Mouse (Mus musculus) MEL (cell line): ENCODE data around the gene Btbd18. TPM values are rescaled to one million over a fixed set of nuclear protein-coding genes. Genes with fewer than 3 reads are reported as not detected.

Experiments used
- DNase-seq: peaks from one replicate; pipeline ENCODE4 v3.0.0; 2011; ENCODE audit warnings: low read depth, low spot score
- H3K27ac ChIP-seq: 2 replicates; pipeline ENCODE4 v1.5.1; 2012; ENCODE audit warnings: low read depth, mild to moderate bottlenecking, control low read depth, low read length, moderate library complexity; ENCODE audit not compliant: control insufficient read depth
- H3K27me3 ChIP-seq, 2 experiments: fragments of 150-350 bp in 1 of 2; sonication (generic) in 1 of 2; 2 replicates each; pipeline ENCODE4 v1.6.1; 2012; ENCODE audit warnings: low read length in 2 of 2, mild to moderate bottlenecking in 2 of 2, improper control_type of control experiment in 1 of 2, moderate library complexity in 1 of 2; ENCODE audit not compliant: insufficient read depth in 2 of 2, control insufficient read depth in 1 of 2
- H3K36me3 ChIP-seq, 2 experiments: 2 replicates each; pipeline ENCODE4 v1.6.1; 2012 to 2014; ENCODE audit warnings: low read length in 2 of 2, improper control_type of control experiment in 1 of 2, inconsistent platforms in 1 of 2, mild to moderate bottlenecking in 1 of 2; ENCODE audit not compliant: insufficient read depth in 2 of 2, control insufficient read depth in 1 of 2
- H3K4me1 ChIP-seq, 2 experiments: fragments of 150-350 bp in 1 of 2; sonication (generic) in 1 of 2; 2 replicates each; pipeline ENCODE4 v1.6.1; 2012; ENCODE audit warnings: low read length in 2 of 2, improper control_type of control experiment in 1 of 2, mild to moderate bottlenecking in 1 of 2; ENCODE audit not compliant: insufficient read depth in 2 of 2, control insufficient read depth in 1 of 2
- H3K4me3 ChIP-seq, 2 experiments: fragments of 150-350 bp in 1 of 2; sonication (generic) in 1 of 2; 2 replicates each; pipeline ENCODE4 v1.5.1; 2012; ENCODE audit warnings: low read depth in 2 of 2, low read length in 2 of 2, mild to moderate bottlenecking in 2 of 2, moderate library complexity in 2 of 2, control low read depth in 1 of 2, improper control_type of control experiment in 1 of 2; ENCODE audit not compliant: control insufficient read depth in 1 of 2, insufficient read depth in 1 of 2
- H3K79me2 ChIP-seq: 2 replicates; pipeline ENCODE4 v1.6.1; 2012; ENCODE audit warnings: mild to moderate bottlenecking, low read length, moderate library complexity; ENCODE audit not compliant: control insufficient read depth, poor library complexity, insufficient read depth
- H3K9ac ChIP-seq: 2 replicates; pipeline ENCODE4 v1.6.1; 2012; ENCODE audit warnings: low read depth, mild to moderate bottlenecking, control low read depth, low read length, moderate library complexity; ENCODE audit not compliant: control insufficient read depth, poor library complexity, severe bottlenecking
- H3K9me3 ChIP-seq: fragments of 150-350 bp; sonication (generic); replicated peaks from 2 replicates; pipeline ENCODE4 v1.6.1; 2012; ENCODE audit warnings: mild to moderate bottlenecking, low read length, improper control_type of control experiment, moderate library complexity; ENCODE audit not compliant: insufficient read depth
- BHLHE40 ChIP-seq: IDR thresholded peaks from 2 replicates; pipeline ENCODE4 v1.6.1; 2012; ENCODE audit warnings: low read depth, mild to moderate bottlenecking, inconsistent platforms, low read length, improper control_type of control experiment, borderline replicate concordance
- CHD1 ChIP-seq: IDR thresholded peaks from 2 replicates; pipeline ENCODE4 v1.6.1; 2012; ENCODE audit warnings: low read depth, mild to moderate bottlenecking, inconsistent platforms, low read length, improper control_type of control experiment
- CHD2 ChIP-seq: IDR thresholded peaks from 2 replicates; pipeline ENCODE4 v1.6.1; 2011; ENCODE audit warnings: low read length, improper control_type of control experiment
- CTCF ChIP-seq, 3 experiments: IDR thresholded peaks in 2 of 3; conservative IDR thresholded peaks in 1 of 3; 2 replicates each; pipeline ENCODE4 v1.5.1; 2011 to 2012; ENCODE audit warnings: low read length in 3 of 3, low read depth in 2 of 3, mild to moderate bottlenecking in 2 of 3, improper control_type of control experiment in 1 of 3, inconsistent platforms in 1 of 3, mixed read lengths in 1 of 3, moderate library complexity in 1 of 3; ENCODE audit not compliant: control insufficient read depth in 1 of 3, insufficient read depth in 1 of 3, poor library complexity in 1 of 3, severe bottlenecking in 1 of 3
- E2F4 ChIP-seq: IDR thresholded peaks from 2 replicates; pipeline ENCODE4 v1.6.1; 2011; ENCODE audit warnings: low read depth, low read length, improper control_type of control experiment, borderline replicate concordance
- ELF1 ChIP-seq: IDR thresholded peaks from 2 replicates; pipeline ENCODE4 v1.6.1; 2014; ENCODE audit warnings: low read depth, mild to moderate bottlenecking, inconsistent platforms, low read length, improper control_type of control experiment, moderate library complexity
- EP300 ChIP-seq, 2 experiments: IDR thresholded peaks; 2 replicates each; pipeline ENCODE4 v1.6.1; 2011; ENCODE audit warnings: improper control_type of control experiment in 2 of 2, low read length in 2 of 2, low read depth in 1 of 2, mild to moderate bottlenecking in 1 of 2
- ETS1 ChIP-seq: IDR thresholded peaks from 2 replicates; pipeline ENCODE4 v1.6.1; 2012; ENCODE audit warnings: low read depth, mild to moderate bottlenecking, inconsistent platforms, low read length, improper control_type of control experiment, moderate library complexity
- GABPA ChIP-seq: IDR thresholded peaks from 2 replicates; pipeline ENCODE4 v1.6.1; 2012; ENCODE audit warnings: low read depth, mild to moderate bottlenecking, inconsistent platforms, low read length, improper control_type of control experiment, moderate library complexity
- GATA1 ChIP-seq: IDR thresholded peaks from 2 replicates; pipeline ENCODE4 v1.6.1; 2011; ENCODE audit warnings: low read depth, low read length, improper control_type of control experiment
- HCFC1 ChIP-seq: IDR thresholded peaks from 2 replicates; pipeline ENCODE4 v1.6.1; 2012; ENCODE audit warnings: low read depth, mild to moderate bottlenecking, inconsistent platforms, low read length, improper control_type of control experiment, moderate library complexity
- KAT2A ChIP-seq: conservative IDR thresholded peaks from 2 replicates; pipeline ENCODE4 v1.6.1; 2012; ENCODE audit warnings: low read depth, low read length, improper control_type of control experiment, inconsistent platforms
- MAFK ChIP-seq: IDR thresholded peaks from 2 replicates; pipeline ENCODE4 v1.6.1; 2011; ENCODE audit warnings: low read depth, mild to moderate bottlenecking, low read length, improper control_type of control experiment, borderline replicate concordance
- MAX ChIP-seq: IDR thresholded peaks from 2 replicates; pipeline ENCODE4 v1.6.1; 2011; ENCODE audit warnings: low read length, improper control_type of control experiment
- MAZ ChIP-seq: IDR thresholded peaks from 2 replicates; pipeline ENCODE4 v1.6.1; 2012; ENCODE audit warnings: low read depth, mild to moderate bottlenecking, inconsistent platforms, low read length, improper control_type of control experiment
- MEF2A ChIP-seq: IDR thresholded peaks from 2 replicates; pipeline ENCODE4 v1.6.1; 2014; ENCODE audit warnings: low read depth, mild to moderate bottlenecking, inconsistent platforms, low read length, improper control_type of control experiment; ENCODE audit not compliant: poor library complexity, insufficient replicate concordance, severe bottlenecking; ENCODE audit errors: extremely low read depth
- MXI1 ChIP-seq: IDR thresholded peaks from 2 replicates; pipeline ENCODE4 v1.6.1; 2011; ENCODE audit warnings: mild to moderate bottlenecking, low read depth, low read length, improper control_type of control experiment
- MYB ChIP-seq: IDR thresholded peaks from 2 replicates; pipeline ENCODE4 v1.6.1; 2011; ENCODE audit warnings: mild to moderate bottlenecking, low read depth, low read length, improper control_type of control experiment
- MYC ChIP-seq: IDR thresholded peaks from 2 replicates; pipeline ENCODE4 v1.6.1; 2011; ENCODE audit warnings: low read depth, mild to moderate bottlenecking, low read length, improper control_type of control experiment, moderate library complexity
- NELFE ChIP-seq: IDR thresholded peaks from 2 replicates; pipeline ENCODE4 v1.6.1; 2011; ENCODE audit warnings: low read depth, low read length, improper control_type of control experiment
- NRF1 ChIP-seq: IDR thresholded peaks from 2 replicates; pipeline ENCODE4 v1.6.1; 2014; ENCODE audit warnings: low read depth, mild to moderate bottlenecking, inconsistent platforms, low read length, improper control_type of control experiment, moderate library complexity; ENCODE audit not compliant: poor library complexity, insufficient read depth, severe bottlenecking
- POLR2A ChIP-seq, 2 experiments: IDR thresholded peaks; 2 replicates each; pipeline ENCODE4 v1.6.1; 2011 to 2012; ENCODE audit warnings: low read length in 2 of 2, mild to moderate bottlenecking in 2 of 2, control low read depth in 1 of 2, improper control_type of control experiment in 1 of 2, low read depth in 1 of 2, moderate library complexity in 1 of 2; ENCODE audit not compliant: control insufficient read depth in 1 of 2, insufficient read depth in 1 of 2, poor library complexity in 1 of 2
- POLR2AphosphoS2 ChIP-seq: IDR thresholded peaks from 2 replicates; pipeline ENCODE4 v1.6.1; 2011; ENCODE audit warnings: low read length, improper control_type of control experiment
- POLR2AphosphoS5 ChIP-seq: IDR thresholded peaks from 2 replicates; pipeline ENCODE4 v1.6.1; 2012; ENCODE audit warnings: low read depth, borderline replicate concordance, mild to moderate bottlenecking, inconsistent platforms, low read length, moderate library complexity, mixed read lengths
- RAD21 ChIP-seq: IDR thresholded peaks from 2 replicates; pipeline ENCODE4 v1.6.1; 2011; ENCODE audit warnings: mild to moderate bottlenecking, low read depth, low read length, improper control_type of control experiment
- RCOR1 ChIP-seq: IDR thresholded peaks from 2 replicates; pipeline ENCODE4 v1.6.1; 2012; ENCODE audit warnings: low read depth, mild to moderate bottlenecking, inconsistent platforms, low read length, improper control_type of control experiment
- SIN3A ChIP-seq: IDR thresholded peaks from 2 replicates; pipeline ENCODE4 v1.6.1; 2012; ENCODE audit warnings: low read length, improper control_type of control experiment, inconsistent platforms
- SMC3 ChIP-seq: IDR thresholded peaks from 2 replicates; pipeline ENCODE4 v1.6.1; 2011; ENCODE audit warnings: low read depth, low read length, improper control_type of control experiment
- TAL1 ChIP-seq: IDR thresholded peaks from 2 replicates; pipeline ENCODE4 v1.6.1; 2012; ENCODE audit warnings: mild to moderate bottlenecking, inconsistent platforms, low read length, moderate library complexity, mixed read lengths
- TBP ChIP-seq: IDR thresholded peaks from 2 replicates; pipeline ENCODE4 v1.8.0; 2011; ENCODE audit warnings: low read depth, low read length, improper control_type of control experiment
- TCF12 ChIP-seq: IDR thresholded peaks from 2 replicates; pipeline ENCODE4 v1.6.1; 2014; ENCODE audit warnings: low read depth, mild to moderate bottlenecking, inconsistent platforms, low read length, improper control_type of control experiment, moderate library complexity
- UBTF ChIP-seq: IDR thresholded peaks from 2 replicates; pipeline ENCODE4 v1.6.1; 2012; ENCODE audit warnings: low read depth, mild to moderate bottlenecking, inconsistent platforms, low read length, improper control_type of control experiment, moderate library complexity, borderline replicate concordance; ENCODE audit not compliant: insufficient read depth
- USF1 ChIP-seq: IDR thresholded peaks from 2 replicates; pipeline ENCODE4 v1.6.1; 2014; ENCODE audit warnings: low read depth, mild to moderate bottlenecking, inconsistent platforms, low read length, improper control_type of control experiment, moderate library complexity
- USF2 ChIP-seq, 2 experiments: IDR thresholded peaks; 2 replicates each; pipeline ENCODE4 v1.6.1; 2011 to 2012; ENCODE audit warnings: improper control_type of control experiment in 2 of 2, low read length in 2 of 2, borderline replicate concordance in 1 of 2, inconsistent platforms in 1 of 2, low read depth in 1 of 2, mild to moderate bottlenecking in 1 of 2; ENCODE audit not compliant: insufficient read depth in 1 of 2
- ZC3H11A ChIP-seq: IDR thresholded peaks from 2 replicates; pipeline ENCODE4 v1.6.1; 2012; ENCODE audit warnings: low read depth, mild to moderate bottlenecking, inconsistent platforms, low read length, improper control_type of control experiment
- ZKSCAN1 ChIP-seq: IDR thresholded peaks from 2 replicates; pipeline ENCODE4 v1.6.1; 2012; ENCODE audit warnings: low read depth, mild to moderate bottlenecking, inconsistent platforms, low read length, improper control_type of control experiment, moderate library complexity
- ZMIZ1 ChIP-seq: IDR thresholded peaks from 2 replicates; pipeline ENCODE4 v1.6.1; 2012; ENCODE audit warnings: low read depth, mild to moderate bottlenecking, inconsistent platforms, low read length, improper control_type of control experiment, moderate library complexity
- ZNF384 ChIP-seq: IDR thresholded peaks from 2 replicates; pipeline ENCODE4 v1.6.1; 2012; ENCODE audit warnings: low read depth, mild to moderate bottlenecking, inconsistent platforms, low read length, improper control_type of control experiment
- polyA plus RNA-seq, 2 experiments: library from polyadenylated mRNA; stranded (reverse) in 1 of 2; unstranded in 1 of 2; fragments of >175 nt in 1 of 2; fragments of >200 nt in 1 of 2; gene quantifications; 2 replicates each; pipeline versions ENCODE4 v1.2.1 to v1.2.4; 2012; ENCODE audit warnings: low replicate concordance in 2 of 2, low read depth in 1 of 2; ENCODE audit not compliant: insufficient read length in 2 of 2, insufficient read depth in 1 of 2, missing spikeins in 1 of 2
- total RNA-seq: library from RNA; depleted of rRNA; stranded (reverse); fragments of 300-350 nt; gene quantifications from 2 replicates; pipeline ENCODE4 v1.2.3, GENCODE M21; 2012

The Btbd18 gene
- total and polyA plus RNA-seq, 3 experiments: 0.04 to 0.07 TPM; not detected in 1

DNA sequence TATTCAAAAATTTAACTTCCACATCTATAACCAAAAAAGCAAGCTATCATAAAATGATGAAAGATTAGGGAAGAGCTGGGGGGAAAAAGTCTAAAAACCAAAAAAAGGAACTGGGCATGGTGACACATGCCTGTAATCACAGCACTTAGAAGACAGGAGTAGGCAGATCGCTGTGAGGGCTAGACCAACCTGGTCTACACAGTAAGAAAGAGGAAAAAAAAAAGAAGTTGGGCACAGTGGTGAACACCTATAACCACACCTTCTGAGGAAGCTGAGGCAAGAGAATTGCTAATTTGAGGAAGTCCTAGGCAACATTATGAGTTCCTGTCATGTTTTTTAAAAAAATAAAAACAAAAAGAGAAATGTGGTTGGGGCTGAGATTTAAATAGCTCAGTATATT lies 3.0 kb upstream of the Btbd18 start:
- no peaks in the 10 kb centered on the region for H3K9me3 ChIP-seq
- H3K79me2 ChIP-seq: no peaks in the 10 kb centered on the region
- H3K27me3 ChIP-seq: no peaks in the 10 kb centered on the region
- no peak overlapping the region for H3K27ac ChIP-seq
- no peaks in the 10 kb centered on the region; a peak in 1 of 4 replicates for H3K4me1 ChIP-seq
- no peak overlapping the region for H3K9ac ChIP-seq
- H3K4me3 ChIP-seq: no peak overlapping the region
- peak; percentile 62 for DNase-seq
- H3K36me3 ChIP-seq: 0 out of 4 replicates have a peak, but pooled peaks cover 0 to 2% of the 10 kb centered on the region in 2 experiments
- no peak for TF ChIP-seq ZMIZ1
- TF ChIP-seq ZKSCAN1: no peak
- no peak for TF ChIP-seq MAX
- TF ChIP-seq ZC3H11A: no peak
- no peak for TF ChIP-seq SIN3A
- TF ChIP-seq MEF2A: no peak
- TF ChIP-seq RAD21: no peak
- TF ChIP-seq USF2 (IDR thresholded peaks at IDR 0.05; ENCODE audit: borderline replicate concordance in 1 of 2, insufficient read depth in 1 of 2, low read depth in 1 of 2, low read length in 2 of 2): no peak
- no peak for TF ChIP-seq MAZ
- 0 out of 2 replicates have a peak, but pooled peaks have one; percentile 12 for TF ChIP-seq GATA1
- 0 out of 2 replicates have a peak, but pooled peaks have one; percentile 18 for TF ChIP-seq ETS1
- TF ChIP-seq MXI1: no peak
- no peak for TF ChIP-seq POLR2AphosphoS5
- TF ChIP-seq EP300 (IDR thresholded peaks at IDR 0.05; ENCODE audit: low read depth in 1 of 2, low read length in 2 of 2): peak in 1 of 2 experiments; percentile 13; a peak in 2 of 4 replicates
- no peak for TF ChIP-seq POLR2AphosphoS2
- TF ChIP-seq USF1: no peak
- no peak for TF ChIP-seq GABPA
- no peak for TF ChIP-seq NELFE
- peak; percentile 77; the same call in 1 of the 2 replicates for TF ChIP-seq RCOR1
- TF ChIP-seq BHLHE40: no peak
- TF ChIP-seq NRF1: no peak
- TF ChIP-seq CHD1: no peak
- TF ChIP-seq MYB: no peak
- no peak for TF ChIP-seq ELF1
- no peak for TF ChIP-seq UBTF
- TF ChIP-seq CTCF (IDR thresholded peaks at IDR 0.05 in 2 of 3, conservative IDR thresholded peaks at IDR 0.05 in 1 of 3; ENCODE audit: control insufficient read depth in 1 of 3, insufficient read depth in 1 of 3, low read depth in 2 of 3, low read length in 3 of 3, poor library complexity in 1 of 3, severe bottlenecking in 1 of 3): no peak
- TF ChIP-seq CHD2: no peak
- no peak for TF ChIP-seq KAT2A
- TF ChIP-seq POLR2A (IDR thresholded peaks at IDR 0.05; ENCODE audit: control insufficient read depth in 1 of 2, insufficient read depth in 1 of 2, low read depth in 1 of 2, low read length in 2 of 2, poor library complexity in 1 of 2): no peak
- no peak for TF ChIP-seq MAFK
- TF ChIP-seq SMC3: no peak
- TF ChIP-seq TCF12: 0 out of 2 replicates have a peak, but pooled peaks have one; percentile 7
- no peak for TF ChIP-seq HCFC1
- TF ChIP-seq TBP: no peak
- TF ChIP-seq MYC: 0 out of 2 replicates have a peak, but pooled peaks have one; percentile 39
- TF ChIP-seq ZNF384: peak; percentile 77
- no peak for TF ChIP-seq TAL1
- no peak for TF ChIP-seq E2F4
